Mouse (Mus musculus) E14TG2a.4 (cell line): Measurements from ENCODE around the gene Lmo7.
A peak's percentile ranks its signal among the peaks of the same experiment; 100 is the strongest.

Experiments
- CTCF ChIP-seq: conservative IDR thresholded peaks from 2 replicates; pipeline ENCODE4 v1.5.1; 2014; ENCODE audit warnings: low read length
- POU5F1 ChIP-seq: IDR thresholded peaks from 2 replicates; pipeline ENCODE4 v1.6.1; 2014; ENCODE audit warnings: low read length, borderline replicate concordance

DNA sequence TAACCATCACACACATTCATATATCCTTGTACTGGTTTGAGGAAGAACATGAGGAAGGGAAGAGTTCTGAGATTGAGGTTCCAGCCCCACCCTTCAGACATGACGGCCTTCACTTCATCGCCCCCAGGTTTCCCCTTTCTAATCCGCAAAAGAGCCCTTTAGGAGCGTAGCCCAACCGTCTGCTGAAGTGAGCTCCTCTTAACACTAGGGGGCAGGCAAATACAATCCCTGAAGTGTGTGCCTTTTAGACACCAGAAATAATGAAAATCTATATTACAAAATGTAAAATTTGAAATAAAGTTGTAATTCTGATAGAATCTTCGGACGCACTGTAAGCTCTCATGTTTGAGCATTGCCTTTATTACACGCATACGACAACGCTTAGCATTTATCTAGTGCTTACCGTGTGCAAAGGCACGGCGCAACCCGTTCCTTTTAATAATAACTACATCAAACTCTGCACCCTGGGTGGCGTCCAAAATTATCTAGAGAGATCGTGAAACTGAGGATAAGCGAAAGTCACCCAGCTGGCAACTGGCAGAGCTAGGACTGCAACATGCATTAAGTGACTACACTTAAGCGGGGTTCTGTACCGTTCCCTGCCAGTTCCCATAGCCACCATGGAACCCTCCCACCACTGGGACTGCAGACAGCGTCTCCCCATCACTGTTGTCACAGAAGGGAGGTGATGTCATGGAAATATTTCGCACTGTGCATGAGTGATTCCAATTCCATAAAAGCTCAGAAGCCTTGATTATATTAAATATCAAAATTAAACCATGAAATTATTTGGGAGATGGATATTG is 217.2 kb downstream of the Lmo7 start:
- TF ChIP-seq CTCF (peak; percentile 58), POU5F1 (no peak)
